Mouse (Mus musculus): ENCODE results near the gene Mllt3. TPM values are rescaled to one million over a fixed set of nuclear protein-coding genes. Genes with fewer than 3 reads are reported as not detected.

The Mllt3 gene
- polyA plus RNA-seq, 1 experiment, result 11.6 TPM

- Histone ChIP-seq H3K4me1 (replicated peaks; ENCODE audit: control insufficient read depth, insufficient read depth, low read length) (peaks cover 3% of the 10 kb centered on the region; the same call in 1 of the 2 replicates), H3K36me3 (ENCODE audit: control insufficient read depth, insufficient read depth, low read length) (no peaks in the 10 kb centered on the region), H3K27me3 (ENCODE audit: control insufficient read depth, insufficient read depth, low read length) (no peaks in the 10 kb centered on the region), H3K4me3 (ENCODE audit: control insufficient read depth, insufficient read depth, low read length) (no peak overlapping the region), H3K27ac (ENCODE audit: control insufficient read depth, insufficient read depth, low read length) (no peak overlapping the region)
- 29% methylated on average over 6 of the region's 6 CpGs for WGBS
- DNase-seq, result no peak
- TF ChIP-seq POLR2A (IDR thresholded peaks at IDR 0.05; ENCODE audit: control insufficient read depth, extremely low read depth, insufficient read depth, low read length, poor library complexity) (no peak), CTCF (IDR thresholded peaks at IDR 0.05; ENCODE audit: borderline replicate concordance, control insufficient read depth, extremely low read depth, insufficient read depth, low read length, poor library complexity) (no peak)
These were observed 202.3 kb downstream of the Mllt3 start for GRCm38 (mm10) chr4:87830794-87831306.

DNA sequence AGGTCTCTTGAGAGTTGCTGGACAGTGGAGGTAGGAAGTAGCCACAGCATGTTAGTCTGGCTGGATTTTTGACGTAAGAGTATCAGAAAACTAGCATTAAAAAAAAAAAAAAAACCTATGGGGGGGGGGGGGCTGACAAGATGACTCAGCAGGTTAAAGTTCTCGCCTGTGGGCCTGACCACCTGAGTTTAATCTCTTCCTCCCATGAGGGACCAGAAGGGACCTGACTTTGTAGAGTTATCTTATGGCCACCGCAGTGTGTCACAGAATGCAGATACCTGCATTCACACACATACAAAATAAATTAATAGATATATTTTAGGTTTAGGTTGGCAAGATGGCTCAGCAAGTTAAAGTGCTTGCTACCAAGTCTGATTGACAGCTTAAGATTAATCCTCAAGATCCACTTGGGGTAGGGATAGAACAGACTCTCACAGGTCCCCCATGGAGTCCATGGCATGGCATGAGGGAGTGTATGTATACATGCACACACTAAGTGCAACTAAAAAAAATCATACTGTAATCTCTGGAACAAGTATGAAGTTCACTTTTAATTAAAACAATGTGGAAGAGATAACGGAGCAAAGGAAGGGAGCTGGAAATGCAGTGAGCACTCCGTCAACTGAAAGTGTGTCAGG, 203.6 kb downstream of the Mllt3 start:
- TF ChIP-seq POLR2A (IDR thresholded peaks at IDR 0.05; ENCODE audit: control insufficient read depth, extremely low read depth, insufficient read depth, low read length, poor library complexity) (no peak), CTCF (IDR thresholded peaks at IDR 0.05; ENCODE audit: borderline replicate concordance, control insufficient read depth, extremely low read depth, insufficient read depth, low read length, poor library complexity) (no peak)
- 91% methylated on average over 5 of the region's 5 CpGs for WGBS
- no peaks in the 10 kb centered on the region for H3K27me3 ChIP-seq (ENCODE audit: control insufficient read depth, insufficient read depth, low read length)

DNA sequence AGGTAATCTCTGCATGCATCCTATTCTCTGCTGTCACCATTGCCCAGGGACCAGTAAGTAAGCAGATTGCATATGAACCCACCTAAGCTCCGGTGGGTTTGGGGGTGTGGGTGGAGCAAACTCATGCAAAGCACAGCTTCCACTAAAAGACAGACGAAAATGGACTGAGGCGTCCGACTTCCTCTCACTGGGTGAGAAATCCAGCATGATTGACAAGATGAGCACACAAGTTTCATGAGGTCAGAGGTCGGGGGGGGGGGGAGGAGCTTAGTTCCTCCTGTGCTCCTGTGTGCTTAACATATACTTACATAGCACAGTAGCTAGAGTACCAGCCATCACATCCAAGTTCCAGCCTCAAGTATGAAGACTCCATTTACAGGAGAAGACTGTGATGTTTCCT, 206.8 kb downstream of the Mllt3 start:
- TF ChIP-seq CTCF (IDR thresholded peaks at IDR 0.05; ENCODE audit: borderline replicate concordance, control insufficient read depth, extremely low read depth, insufficient read depth, low read length, poor library complexity) (no peak), POLR2A (IDR thresholded peaks at IDR 0.05; ENCODE audit: control insufficient read depth, extremely low read depth, insufficient read depth, low read length, poor library complexity) (no peak)
- H3K4me3 ChIP-seq (ENCODE audit: control insufficient read depth, insufficient read depth, low read length), result no peak overlapping the region
- H3K27me3 ChIP-seq (ENCODE audit: control insufficient read depth, insufficient read depth, low read length), result no peaks in the 10 kb centered on the region
- no peak for DNase-seq
- 91% methylated on average over 5 of the region's 5 CpGs for WGBS
- H3K4me1 ChIP-seq (replicated peaks; ENCODE audit: control insufficient read depth, insufficient read depth, low read length), result peaks cover 3% of the 10 kb centered on the region; the same call in 1 of the 2 replicates
- no peaks in the 10 kb centered on the region for H3K36me3 ChIP-seq (ENCODE audit: control insufficient read depth, insufficient read depth, low read length)
- H3K27ac ChIP-seq (ENCODE audit: control insufficient read depth, insufficient read depth, low read length), result no peak overlapping the region

More for the DNA sequence above, 203.6 kb downstream of the Mllt3 start:
- Histone ChIP-seq H3K27ac (ENCODE audit: control insufficient read depth, insufficient read depth, low read length) (no peak overlapping the region), H3K4me3 (ENCODE audit: control insufficient read depth, insufficient read depth, low read length) (no peak overlapping the region), H3K36me3 (ENCODE audit: control insufficient read depth, insufficient read depth, low read length) (no peaks in the 10 kb centered on the region), H3K4me1 (replicated peaks; ENCODE audit: control insufficient read depth, insufficient read depth, low read length) (peaks cover 3% of the 10 kb centered on the region; the same call in 1 of the 2 replicates)
- DNase-seq, result no peak

DNA sequence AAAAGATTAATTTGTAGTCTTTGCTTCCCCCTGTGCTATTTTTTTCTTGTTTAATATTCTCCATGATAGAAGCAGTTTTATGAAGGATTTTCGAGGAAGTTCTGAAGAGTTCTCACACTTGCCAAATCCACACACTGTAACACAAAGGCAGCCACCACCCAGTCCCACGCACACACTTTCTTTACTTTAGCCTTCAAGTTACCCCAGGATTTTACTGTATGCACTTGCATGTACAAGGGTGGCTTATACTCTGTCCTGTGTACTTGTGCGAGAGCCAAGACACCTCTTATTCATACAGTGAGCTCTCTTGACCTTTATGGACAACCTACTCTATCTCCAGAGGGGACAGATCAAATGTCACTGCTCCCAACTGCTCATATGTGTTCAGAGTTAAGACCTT, 209.5 kb downstream of the Mllt3 start:
- Histone ChIP-seq H3K36me3 (ENCODE audit: control insufficient read depth, insufficient read depth, low read length) (no peaks in the 10 kb centered on the region), H3K4me3 (ENCODE audit: control insufficient read depth, insufficient read depth, low read length) (no peak overlapping the region), H3K27me3 (ENCODE audit: control insufficient read depth, insufficient read depth, low read length) (no peaks in the 10 kb centered on the region), H3K4me1 (replicated peaks; ENCODE audit: control insufficient read depth, insufficient read depth, low read length) (no peaks in the 10 kb centered on the region), H3K27ac (ENCODE audit: control insufficient read depth, insufficient read depth, low read length) (no peak overlapping the region)
- TF ChIP-seq POLR2A (IDR thresholded peaks at IDR 0.05; ENCODE audit: control insufficient read depth, extremely low read depth, insufficient read depth, low read length, poor library complexity), result no peak
- TF ChIP-seq CTCF (IDR thresholded peaks at IDR 0.05; ENCODE audit: borderline replicate concordance, control insufficient read depth, extremely low read depth, insufficient read depth, low read length, poor library complexity), result no peak
- DNase-seq, result no peak
- WGBS, result 89% methylated on average over 3 of the region's 3 CpGs

DNA sequence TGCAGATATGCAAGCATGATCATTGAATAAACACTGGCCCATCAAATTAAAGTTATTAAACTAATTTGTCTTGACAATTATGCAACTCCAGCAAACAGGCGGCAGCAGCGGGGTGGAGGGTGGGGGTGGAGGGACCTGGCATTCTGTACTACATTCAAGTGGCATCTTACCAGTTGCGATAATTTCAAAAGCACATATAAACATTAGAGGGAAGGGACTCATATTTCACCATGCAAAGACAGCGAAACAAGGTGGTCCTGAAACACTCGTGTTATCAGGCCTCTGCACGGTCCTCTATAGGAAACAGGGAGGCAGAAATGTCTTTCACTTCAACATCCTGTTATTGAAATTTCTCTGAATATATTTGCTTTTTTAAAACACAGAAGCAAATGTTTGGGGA, 210.0 kb downstream of the Mllt3 start:
- H3K36me3 ChIP-seq (ENCODE audit: control insufficient read depth, insufficient read depth, low read length), result no peaks in the 10 kb centered on the region

DNA sequence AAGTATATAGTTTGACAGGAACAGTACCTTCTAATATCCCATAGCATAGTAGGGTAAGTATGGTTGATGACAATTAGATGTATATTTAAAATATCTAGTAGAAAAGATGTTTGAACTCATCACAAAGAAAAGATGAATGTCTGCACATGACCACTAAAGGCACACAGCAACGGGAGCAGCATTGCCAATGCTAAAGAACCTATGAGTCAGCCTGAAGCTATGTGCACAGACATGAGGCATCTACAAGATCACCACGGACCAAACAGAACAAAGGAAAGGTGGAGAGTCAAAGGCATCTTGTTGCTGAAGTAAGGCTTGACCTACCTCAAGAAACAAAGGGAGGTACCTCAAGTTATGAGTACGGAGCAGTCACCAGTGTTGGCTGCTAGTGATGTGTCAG, 212.3 kb downstream of the Mllt3 start:
- Histone ChIP-seq H3K4me3 (ENCODE audit: control insufficient read depth, insufficient read depth, low read length) (no peak overlapping the region), H3K36me3 (ENCODE audit: control insufficient read depth, insufficient read depth, low read length) (no peaks in the 10 kb centered on the region), H3K27me3 (ENCODE audit: control insufficient read depth, insufficient read depth, low read length) (no peaks in the 10 kb centered on the region), H3K27ac (ENCODE audit: control insufficient read depth, insufficient read depth, low read length) (no peak overlapping the region), H3K4me1 (replicated peaks; ENCODE audit: control insufficient read depth, insufficient read depth, low read length) (no peaks in the 10 kb centered on the region)
- WGBS, result 94% methylated on average over 3 of the region's 3 CpGs
- TF ChIP-seq CTCF (IDR thresholded peaks at IDR 0.05; ENCODE audit: borderline replicate concordance, control insufficient read depth, extremely low read depth, insufficient read depth, low read length, poor library complexity) (no peak), POLR2A (IDR thresholded peaks at IDR 0.05; ENCODE audit: control insufficient read depth, extremely low read depth, insufficient read depth, low read length, poor library complexity) (no peak)
- DNase-seq, result no peak

More for the DNA sequence above, 210.0 kb downstream of the Mllt3 start:
- no peak overlapping the region for H3K27ac ChIP-seq (ENCODE audit: control insufficient read depth, insufficient read depth, low read length)
- no peak for DNase-seq
- H3K27me3 ChIP-seq (ENCODE audit: control insufficient read depth, insufficient read depth, low read length), result no peaks in the 10 kb centered on the region
- TF ChIP-seq CTCF (IDR thresholded peaks at IDR 0.05; ENCODE audit: borderline replicate concordance, control insufficient read depth, extremely low read depth, insufficient read depth, low read length, poor library complexity) (no peak), POLR2A (IDR thresholded peaks at IDR 0.05; ENCODE audit: control insufficient read depth, extremely low read depth, insufficient read depth, low read length, poor library complexity) (no peak)
- no peaks in the 10 kb centered on the region for H3K4me1 ChIP-seq (replicated peaks; ENCODE audit: control insufficient read depth, insufficient read depth, low read length)
- 87% methylated on average over 6 of the region's 6 CpGs for WGBS
- H3K4me3 ChIP-seq (ENCODE audit: control insufficient read depth, insufficient read depth, low read length), result no peak overlapping the region
